Mouse (Mus musculus) myocyte (in vitro differentiated cells): ENCODE data around the gene Abhd6. TPM values are rescaled to one million over a fixed set of nuclear protein-coding genes. Genes with fewer than 3 reads are reported as not detected.

Experiments
- H3K27me3 ChIP-seq: one replicate; pipeline ENCODE4 v1.6.1; 2011; ENCODE audit not compliant: control insufficient read depth, insufficient read depth, insufficient read length
- H3K36me3 ChIP-seq: one replicate; pipeline ENCODE4 v1.6.1; 2011; ENCODE audit not compliant: control insufficient read depth, insufficient read depth
- H3K4me2 ChIP-seq: one replicate; pipeline ENCODE4 v1.6.1; 2011; ENCODE audit warnings: low read depth, control low read depth
- H3K4me3 ChIP-seq: one replicate; pipeline ENCODE4 v1.5.1; 2011; ENCODE audit warnings: mild to moderate bottlenecking, control low read depth, moderate library complexity
- H3K79me2 ChIP-seq: one replicate; pipeline ENCODE4 v1.6.1; 2011; ENCODE audit not compliant: control insufficient read depth, insufficient read depth
- H3ac ChIP-seq: one replicate; pipeline ENCODE4 v1.6.1; 2011; ENCODE audit not compliant: control insufficient read depth, insufficient read length
- CEBPB ChIP-seq: IDR thresholded peaks from 2 replicates; pipeline ENCODE4 v1.6.1; 2011; ENCODE audit warnings: mild to moderate bottlenecking, moderate library complexity; ENCODE audit not compliant: poor library complexity, insufficient read depth, severe bottlenecking
- E2F4 ChIP-seq: IDR thresholded peaks from one replicate; pipeline ENCODE4 v1.6.1; 2011; ENCODE audit warnings: mild to moderate bottlenecking, control low read depth, moderate library complexity; ENCODE audit not compliant: insufficient read depth
- MAX ChIP-seq: IDR thresholded peaks from one replicate; pipeline ENCODE4 v1.6.1; 2011; ENCODE audit warnings: low read depth, mild to moderate bottlenecking, control low read depth
- MYOD1 ChIP-seq, 3 experiments: IDR thresholded peaks; one replicate each; pipeline ENCODE4 v1.6.1; 2011; ENCODE audit warnings: control low read depth in 2 of 3, low read depth in 2 of 3, mild to moderate bottlenecking in 2 of 3, moderate library complexity in 1 of 3; ENCODE audit not compliant: insufficient read length in 2 of 3, control insufficient read depth in 1 of 3
- MYOG ChIP-seq, 3 experiments: IDR thresholded peaks; one replicate each; pipeline ENCODE4 v1.6.1; 2011; ENCODE audit warnings: control low read depth in 2 of 3, low read depth in 2 of 3, mild to moderate bottlenecking in 2 of 3; ENCODE audit not compliant: insufficient read length in 2 of 3, control insufficient read depth in 1 of 3, insufficient read depth in 1 of 3
- POLR2A ChIP-seq: IDR thresholded peaks from one replicate; pipeline ENCODE4 v1.6.1; 2011; ENCODE audit warnings: low read depth, mild to moderate bottlenecking, control low read depth, moderate library complexity; ENCODE audit not compliant: insufficient read length
- POLR2AphosphoS2 ChIP-seq: IDR thresholded peaks from one replicate; pipeline ENCODE4 v1.6.1; 2011; ENCODE audit warnings: low read depth, control low read depth; ENCODE audit not compliant: insufficient read length
- REST ChIP-seq: IDR thresholded peaks from one replicate; pipeline ENCODE4 v1.6.1; 2011; ENCODE audit warnings: mild to moderate bottlenecking, control low read depth, moderate library complexity; ENCODE audit not compliant: insufficient read depth, insufficient read length
- SRF ChIP-seq: IDR thresholded peaks from one replicate; pipeline ENCODE4 v1.6.1; 2011; ENCODE audit warnings: low read depth; ENCODE audit not compliant: control insufficient read depth, insufficient read length
- TCF12 ChIP-seq: IDR thresholded peaks from one replicate; pipeline ENCODE4 v1.6.1; 2011; ENCODE audit warnings: mild to moderate bottlenecking, control low read depth; ENCODE audit not compliant: poor library complexity, insufficient read depth, severe bottlenecking
- TCF3 ChIP-seq: IDR thresholded peaks from one replicate; pipeline ENCODE4 v1.6.1; 2011; ENCODE audit warnings: low read depth, control low read depth; ENCODE audit not compliant: insufficient read length
- USF1 ChIP-seq: IDR thresholded peaks from one replicate; pipeline ENCODE4 v1.6.1; 2011; ENCODE audit warnings: low read depth, mild to moderate bottlenecking, control low read depth, moderate library complexity
- polyA plus RNA-seq: library from polyadenylated mRNA; unstranded; fragments of >200 nt; fragmentation: generic; extraction: Trizol; gene quantifications from one replicate; pipeline ENCODE4 v1.2.1, GENCODE M21; 2012; ENCODE audit warnings: missing spikeins

The Abhd6 gene
- polyA plus RNA-seq, 1 experiment, result 10.5 TPM

GRCm38 (mm10) chr14:7986913-7987312, 15.8 kb upstream of the Abhd6 start:
- H3K27me3 ChIP-seq, result no peaks in the 10 kb centered on the region
- no peak overlapping the region for H3K4me3 ChIP-seq
- TF ChIP-seq E2F4, result no peak
- no peak for TF ChIP-seq SRF
- TF ChIP-seq MYOD1 (IDR thresholded peaks at IDR 0.05; ENCODE audit: control insufficient read depth in 1 of 3, insufficient read length in 2 of 3, low read depth in 2 of 3), result no peak
- no peak for TF ChIP-seq TCF3
- TF ChIP-seq MYOG (IDR thresholded peaks at IDR 0.05; ENCODE audit: control insufficient read depth in 1 of 3, insufficient read depth in 1 of 3, insufficient read length in 2 of 3, low read depth in 2 of 3), result no peak
- no peak for TF ChIP-seq USF1
- TF ChIP-seq POLR2AphosphoS2, result no peak
- no peak for TF ChIP-seq POLR2A
- H3K4me2 ChIP-seq, result no peak overlapping the region
- H3K36me3 ChIP-seq, result no peaks in the 10 kb centered on the region
- no peak overlapping the region for H3ac ChIP-seq
- H3K79me2 ChIP-seq, result no peaks in the 10 kb centered on the region

- no peak for TF ChIP-seq E2F4
- no peak for TF ChIP-seq TCF3
- no peak for TF ChIP-seq USF1
- TF ChIP-seq MAX, result no peak
- no peak for TF ChIP-seq CEBPB
- TF ChIP-seq POLR2AphosphoS2, result no peak
- TF ChIP-seq MYOG (IDR thresholded peaks at IDR 0.05; ENCODE audit: control insufficient read depth in 1 of 3, insufficient read depth in 1 of 3, insufficient read length in 2 of 3, low read depth in 2 of 3), result no peak
- TF ChIP-seq MYOD1 (IDR thresholded peaks at IDR 0.05; ENCODE audit: control insufficient read depth in 1 of 3, insufficient read length in 2 of 3, low read depth in 2 of 3), result no peak
- TF ChIP-seq POLR2A, result no peak
- no peak for TF ChIP-seq REST
- no peak for TF ChIP-seq SRF
- TF ChIP-seq TCF12, result no peak
- no peak overlapping the region for H3K4me3 ChIP-seq
- no peaks in the 10 kb centered on the region for H3K36me3 ChIP-seq
Observed at GRCm38 (mm10) chr14:7989371-7989770, 13.3 kb upstream of the Abhd6 start.

GRCm38 (mm10) chr14:7989961-7990360, 12.7 kb upstream of the Abhd6 start:
- H3K36me3 ChIP-seq, result no peaks in the 10 kb centered on the region
- no peaks in the 10 kb centered on the region for H3K27me3 ChIP-seq
- no peak overlapping the region for H3K4me3 ChIP-seq
- TF ChIP-seq CEBPB (no peak), MAX (no peak), USF1 (no peak), POLR2A (no peak), SRF (no peak), REST (no peak), E2F4 (no peak), MYOG (IDR thresholded peaks at IDR 0.05; ENCODE audit: control insufficient read depth in 1 of 3, insufficient read depth in 1 of 3, insufficient read length in 2 of 3, low read depth in 2 of 3) (no peak), TCF3 (no peak), MYOD1 (IDR thresholded peaks at IDR 0.05; ENCODE audit: control insufficient read depth in 1 of 3, insufficient read length in 2 of 3, low read depth in 2 of 3) (no peak)
- H3ac ChIP-seq, result no peak overlapping the region
- no peak overlapping the region for H3K4me2 ChIP-seq
- no peaks in the 10 kb centered on the region for H3K79me2 ChIP-seq

More at GRCm38 (mm10) chr14:7989371-7989770, 13.3 kb upstream of the Abhd6 start:
- Histone ChIP-seq H3K27me3 (no peaks in the 10 kb centered on the region), H3ac (no peak overlapping the region), H3K4me2 (no peak overlapping the region), H3K79me2 (no peaks in the 10 kb centered on the region)

- H3K79me2 ChIP-seq, result no peaks in the 10 kb centered on the region
- no peak overlapping the region for H3K4me3 ChIP-seq
- no peak overlapping the region for H3ac ChIP-seq
- H3K36me3 ChIP-seq, result no peaks in the 10 kb centered on the region
- no peak overlapping the region for H3K4me2 ChIP-seq
- no peaks in the 10 kb centered on the region for H3K27me3 ChIP-seq
- no peak for TF ChIP-seq TCF3
- TF ChIP-seq REST, result no peak
- TF ChIP-seq SRF, result no peak
- no peak for TF ChIP-seq CEBPB
Observed at GRCm38 (mm10) chr14:7991108-7991776, 11.5 kb upstream of the Abhd6 start.

- Histone ChIP-seq H3K27me3 (no peaks in the 10 kb centered on the region), H3K79me2 (no peaks in the 10 kb centered on the region), H3K4me2 (no peak overlapping the region), H3ac (no peak overlapping the region), H3K36me3 (no peaks in the 10 kb centered on the region), H3K4me3 (no peak overlapping the region)
- TF ChIP-seq TCF3 (no peak), MYOG (IDR thresholded peaks at IDR 0.05; ENCODE audit: control insufficient read depth in 1 of 3, insufficient read depth in 1 of 3, insufficient read length in 2 of 3, low read depth in 2 of 3) (no peak), POLR2AphosphoS2 (no peak), REST (no peak), USF1 (no peak), E2F4 (no peak), CEBPB (no peak)
Observed at GRCm38 (mm10) chr14:7992158-7992557, 10.5 kb upstream of the Abhd6 start.
